Mouse (Mus musculus) E14TG2a.4 (cell line): Measurements from ENCODE around the gene Mst1r.

Source experiments
- CTCF ChIP-seq: conservative IDR thresholded peaks from 2 replicates; pipeline ENCODE4 v1.5.1; 2014; ENCODE audit warnings: low read length
- NANOG ChIP-seq: IDR thresholded peaks from 2 replicates; pipeline ENCODE4 v1.6.1; 2014; ENCODE audit warnings: borderline replicate concordance, low read length, mixed read lengths

DNA sequence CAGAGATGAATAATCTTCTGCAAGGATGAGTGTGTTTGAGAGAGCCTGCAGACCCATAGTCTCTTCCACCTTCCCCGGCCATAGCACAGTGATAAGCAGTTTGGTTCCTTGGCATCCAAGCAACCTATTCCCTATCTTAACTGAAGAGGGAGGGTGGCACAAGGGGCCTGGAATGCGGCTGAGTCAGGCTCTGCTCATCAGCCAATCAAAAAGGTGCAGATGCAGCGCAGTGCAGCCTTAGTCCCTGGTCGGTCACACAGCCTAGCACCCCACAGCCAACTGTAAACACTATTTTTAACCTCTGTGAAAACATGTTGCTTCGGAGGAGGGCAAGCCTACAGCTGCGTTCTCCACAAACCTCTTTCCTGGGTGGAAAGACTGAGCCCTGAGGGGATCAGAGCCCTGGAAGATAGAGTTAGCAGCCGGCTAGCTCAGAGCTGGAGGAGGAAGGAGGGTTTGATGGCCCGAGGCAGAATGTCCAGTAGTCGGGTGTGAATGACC is 20.3 kb downstream of the Mst1r start:
- TF ChIP-seq CTCF (no peak), NANOG (no peak)
